Mouse (Mus musculus): Measurements from ENCODE around the gene Clca3a1. TPM values are rescaled to one million over a fixed set of nuclear protein-coding genes. Genes with fewer than 3 reads are reported as not detected.

The Clca3a1 gene
- polyA plus RNA-seq, 1 experiment from 2014 or later, result 11.1 TPM

GRCm38 (mm10) chr3:144721077-144721859, 39.5 kb downstream of the Clca3a1 start:
- Histone ChIP-seq H3K27ac (ENCODE audit: low read depth, low read length) (no peak overlapping the region), H3K9ac (ENCODE audit: low read depth, low read length) (no peak overlapping the region), H3K4me3 (ENCODE audit: low read length) (no peak overlapping the region; the same call in 1 of the 2 replicates), H3K27me3 (ENCODE audit: control insufficient read depth, insufficient read depth, low read length) (no peaks in the 10 kb centered on the region), H3K4me1 (ENCODE audit: control insufficient read depth, insufficient read depth, low read length) (peaks cover 16% of the 10 kb centered on the region; the same call in 1 of the 2 replicates), H3K9me3 (ENCODE audit: control insufficient read depth, low read length) (no peaks in the 10 kb centered on the region), H3K4me2 (replicated peaks; ENCODE audit: low read depth, low read length) (peak overlapping the region; percentile 55), H3K36me3 (ENCODE audit: control insufficient read depth, insufficient read depth, low read length) (no peaks in the 10 kb centered on the region)
- ATAC-seq (ENCODE audit: low FRiP score, low TSS enrichment), result no peak
- WGBS, result 79% methylated on average over 10 of the region's 10 CpGs

- peak; percentile 93 for ATAC-seq (ENCODE audit: low FRiP score, low TSS enrichment)
- WGBS, result under 1% methylated on average over 67 of the region's 98 CpGs
- Histone ChIP-seq H3K4me1 (ENCODE audit: control insufficient read depth, insufficient read depth, low read length) (peaks cover 21% of the 10 kb centered on the region; the same call in 1 of the 2 replicates), H3K4me3 (ENCODE audit: low read length) (peak within 1 kb of the TSS; percentile 88), H3K9ac (ENCODE audit: low read depth, low read length) (peak within 1 kb of the TSS; percentile 95), H3K27ac (ENCODE audit: low read depth, low read length) (peak within 1 kb of the TSS; percentile 99), H3K36me3 (ENCODE audit: control insufficient read depth, insufficient read depth, low read length) (no peaks in the 10 kb centered on the region), H3K27me3 (ENCODE audit: control insufficient read depth, insufficient read depth, low read length) (no peaks in the 10 kb centered on the region), H3K4me2 (replicated peaks; ENCODE audit: low read depth, low read length) (peak within 1 kb of the TSS; percentile 82), H3K9me3 (ENCODE audit: control insufficient read depth, low read length) (no peaks in the 10 kb centered on the region)
These were observed 40.7 kb downstream of the Clca3a1 start, which contains the start of gene Sh3glb1 for GRCm38 (mm10) chr3:144719901-144720747. Sh3glb1 (minus strand) TSS chr3:144720335.

- peak overlapping the region; percentile 88 for H3K4me3 ChIP-seq (ENCODE audit: low read length)
- peaks cover 27% of the 10 kb centered on the region for H3K4me1 ChIP-seq (ENCODE audit: control insufficient read depth, insufficient read depth, low read length)
- peak overlapping the region; percentile 95 for H3K9ac ChIP-seq (ENCODE audit: low read depth, low read length)
- no peaks in the 10 kb centered on the region for H3K36me3 ChIP-seq (ENCODE audit: control insufficient read depth, insufficient read depth, low read length)
- peak overlapping the region; percentile 82 for H3K4me2 ChIP-seq (replicated peaks; ENCODE audit: low read depth, low read length)
- H3K9me3 ChIP-seq (ENCODE audit: control insufficient read depth, low read length), result no peaks in the 10 kb centered on the region
- peak overlapping the region; percentile 99 for H3K27ac ChIP-seq (ENCODE audit: low read depth, low read length)
- H3K27me3 ChIP-seq (ENCODE audit: control insufficient read depth, insufficient read depth, low read length), result no peaks in the 10 kb centered on the region
- ATAC-seq (ENCODE audit: low FRiP score, low TSS enrichment), result peak; percentile 56
- under 1% methylated on average over 35 of the region's 56 CpGs for WGBS
These were observed 41.5 kb downstream of the Clca3a1 start for GRCm38 (mm10) chr3:144719088-144719900.

GRCm38 (mm10) chr3:144718706-144719087, 42.1 kb downstream of the Clca3a1 start:
- ATAC-seq (ENCODE audit: low FRiP score, low TSS enrichment), result no peak
- 19% methylated on average over 7 of the region's 7 CpGs for WGBS

GRCm38 (mm10) chr3:144717835-144718234, 42.9 kb downstream of the Clca3a1 start:
- H3K4me3 ChIP-seq (ENCODE audit: low read length), result no peak overlapping the region; the same call in 1 of the 2 replicates
- no peak for ATAC-seq (ENCODE audit: low FRiP score, low TSS enrichment)

More at GRCm38 (mm10) chr3:144718706-144719087, 42.1 kb downstream of the Clca3a1 start:
- Histone ChIP-seq H3K4me2 (replicated peaks; ENCODE audit: low read depth, low read length) (peak overlapping the region; percentile 82), H3K36me3 (ENCODE audit: control insufficient read depth, insufficient read depth, low read length) (no peaks in the 10 kb centered on the region), H3K9me3 (ENCODE audit: control insufficient read depth, low read length) (no peaks in the 10 kb centered on the region), H3K27me3 (ENCODE audit: control insufficient read depth, insufficient read depth, low read length) (no peaks in the 10 kb centered on the region), H3K27ac (ENCODE audit: low read depth, low read length) (no peak overlapping the region), H3K4me1 (ENCODE audit: control insufficient read depth, insufficient read depth, low read length) (peaks cover 27% of the 10 kb centered on the region), H3K9ac (ENCODE audit: low read depth, low read length) (peak overlapping the region; percentile 95), H3K4me3 (ENCODE audit: low read length) (peak overlapping the region; percentile 88)

GRCm38 (mm10) chr3:144717121-144717520, 43.7 kb downstream of the Clca3a1 start:
- H3K9ac ChIP-seq (ENCODE audit: low read depth, low read length), result no peak overlapping the region
- no peak for ATAC-seq (ENCODE audit: low FRiP score, low TSS enrichment)
- H3K9me3 ChIP-seq (ENCODE audit: control insufficient read depth, low read length), result no peaks in the 10 kb centered on the region
- H3K27ac ChIP-seq (ENCODE audit: low read depth, low read length), result no peak overlapping the region
- WGBS, result 80% methylated on average over 3 of the region's 3 CpGs
- H3K27me3 ChIP-seq (ENCODE audit: control insufficient read depth, insufficient read depth, low read length), result no peaks in the 10 kb centered on the region
- H3K4me2 ChIP-seq (replicated peaks; ENCODE audit: low read depth, low read length), result no peak overlapping the region
- peaks cover 4% of the 10 kb centered on the region; the same call in 1 of the 2 replicates for H3K36me3 ChIP-seq (ENCODE audit: control insufficient read depth, insufficient read depth, low read length)
- peaks cover 27% of the 10 kb centered on the region for H3K4me1 ChIP-seq (ENCODE audit: control insufficient read depth, insufficient read depth, low read length)
- H3K4me3 ChIP-seq (ENCODE audit: low read length), result no peak overlapping the region

More at GRCm38 (mm10) chr3:144717835-144718234, 42.9 kb downstream of the Clca3a1 start:
- Histone ChIP-seq H3K4me1 (ENCODE audit: control insufficient read depth, insufficient read depth, low read length) (peaks cover 27% of the 10 kb centered on the region), H3K27me3 (ENCODE audit: control insufficient read depth, insufficient read depth, low read length) (no peaks in the 10 kb centered on the region), H3K9me3 (ENCODE audit: control insufficient read depth, low read length) (no peaks in the 10 kb centered on the region), H3K36me3 (ENCODE audit: control insufficient read depth, insufficient read depth, low read length) (no peaks in the 10 kb centered on the region), H3K27ac (ENCODE audit: low read depth, low read length) (no peak overlapping the region), H3K9ac (ENCODE audit: low read depth, low read length) (no peak overlapping the region), H3K4me2 (replicated peaks; ENCODE audit: low read depth, low read length) (0 out of 2 replicates have a peak overlapping the region, but pooled peaks have one; percentile 17)
- 87% methylated on average over 6 of the region's 6 CpGs for WGBS

- WGBS, result 39% methylated on average over 9 of the region's 9 CpGs
- Histone ChIP-seq H3K9me3 (ENCODE audit: control insufficient read depth, low read length) (no peaks in the 10 kb centered on the region), H3K4me1 (ENCODE audit: control insufficient read depth, insufficient read depth, low read length) (peaks cover 27% of the 10 kb centered on the region), H3K4me3 (ENCODE audit: low read length) (no peak overlapping the region), H3K9ac (ENCODE audit: low read depth, low read length) (no peak overlapping the region), H3K36me3 (ENCODE audit: control insufficient read depth, insufficient read depth, low read length) (peaks cover 11% of the 10 kb centered on the region; the same call in 1 of the 2 replicates), H3K27me3 (ENCODE audit: control insufficient read depth, insufficient read depth, low read length) (no peaks in the 10 kb centered on the region), H3K27ac (ENCODE audit: low read depth, low read length) (no peak overlapping the region), H3K4me2 (replicated peaks; ENCODE audit: low read depth, low read length) (no peak overlapping the region)
- no peak for ATAC-seq (ENCODE audit: low FRiP score, low TSS enrichment)
These were observed 44.9 kb downstream of the Clca3a1 start for GRCm38 (mm10) chr3:144715901-144716300.

- no peaks in the 10 kb centered on the region for H3K9me3 ChIP-seq (ENCODE audit: control insufficient read depth, low read length)
- 66% methylated on average over 7 of the region's 7 CpGs for WGBS
- H3K27ac ChIP-seq (ENCODE audit: low read depth, low read length), result no peak overlapping the region
- H3K36me3 ChIP-seq (ENCODE audit: control insufficient read depth, insufficient read depth, low read length), result peaks cover 11% of the 10 kb centered on the region; the same call in 1 of the 2 replicates
- no peaks in the 10 kb centered on the region for H3K27me3 ChIP-seq (ENCODE audit: control insufficient read depth, insufficient read depth, low read length)
- H3K9ac ChIP-seq (ENCODE audit: low read depth, low read length), result no peak overlapping the region
- no peak overlapping the region for H3K4me3 ChIP-seq (ENCODE audit: low read length)
- H3K4me1 ChIP-seq (ENCODE audit: control insufficient read depth, insufficient read depth, low read length), result peaks cover 27% of the 10 kb centered on the region
- H3K4me2 ChIP-seq (replicated peaks; ENCODE audit: low read depth, low read length), result no peak overlapping the region
- no peak for ATAC-seq (ENCODE audit: low FRiP score, low TSS enrichment)
These were observed 45.7 kb downstream of the Clca3a1 start for GRCm38 (mm10) chr3:144715033-144715432.

Data from kidney, embryonic 14.5 days (tissue).